28 mouse cellular contexts compared by ENCODE assay signal in the genomic region with DNA sequence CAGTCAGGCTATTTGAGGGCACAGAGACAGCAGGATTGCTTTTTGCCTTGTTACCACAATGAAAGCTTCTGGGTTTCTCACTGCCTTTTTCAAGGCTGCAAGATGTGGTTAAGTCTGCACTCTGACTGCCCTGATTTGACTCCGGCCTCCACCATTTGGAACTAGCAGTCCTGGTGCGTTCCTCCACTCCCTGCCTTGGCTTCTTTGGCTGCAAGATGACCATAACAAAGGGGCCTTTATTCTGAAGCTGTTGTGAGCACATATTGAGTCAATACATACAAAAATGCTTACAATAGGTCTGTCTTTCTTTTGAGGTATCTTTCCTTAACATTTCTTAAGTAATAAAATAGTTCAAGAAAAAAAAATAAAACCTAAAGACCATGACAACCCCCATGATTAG.
DNase-seq lines count a peak whose midpoint lies in the region; ATAC-seq lines count a peak whose summit lies in the region.
"Had no signal": no experiment of that assay in that cellular context is flagged by ENCODE, and none has a peak within 500 bp of the region (broad histone marks: within the 10 kb centered on the region; RNA-seq: fewer than 3 reads in every experiment).

No protein-coding gene starts in this region.

- no peaks in the 10 kb centered on the region for H3K36me3 ChIP-seq in embryonic facial prominence, embryonic 14.5 days (ENCODE audit: control insufficient read depth, insufficient read depth, low read length)
- no peaks in the 10 kb centered on the region for H3K36me3 ChIP-seq in limb, embryonic 12.5 days
- H3K36me3 ChIP-seq: forebrain, embryonic 12.5 days; G1E; hindbrain, embryonic 12.5 days; intestine, embryonic 15.5 days; liver, embryonic 15.5 days; neural tube, embryonic 12.5 days had no signal

- peak; percentile 37 for DNase-seq in embryo, embryonic 10.5 days (ENCODE audit: low spot score)
- DNase-seq in embryo, embryonic 9.5 days (ENCODE audit: extremely low spot score) = no peak
- peak; percentile 40 for DNase-seq in R1 (ENCODE audit: low read depth, low spot score)
- peak; percentile 17 for DNase-seq in embryonic facial prominence, embryonic 14.5 days (ENCODE audit: low spot score)
- no peak for DNase-seq in left cerebral cortex, adult 9 months (ENCODE audit: low spot score in 2 of 2)
- DNase-seq in frontal cortex, postnatal 14 days (ENCODE audit: low spot score in 2 of 2) = no peak
- DNase-seq in adrenal gland, postnatal 36 days = no peak
- DNase-seq: cerebellum, adult 2 months; cerebellum, postnatal 25 days; gastrocnemius, postnatal 36 days; heart, adult 18-20 months; heart, postnatal 36 days; kidney, adult 2 months; lung, embryonic 14.5 days; lung, postnatal 14 days had no signal

- peaks cover 20% of the 10 kb centered on the region; the same call in 1 of the 2 replicates for H3K4me1 ChIP-seq in embryonic facial prominence, embryonic 14.5 days (ENCODE audit: control insufficient read depth, insufficient read depth, low read length)
- H3K4me1 ChIP-seq in limb, embryonic 12.5 days (replicated peaks) = peaks cover 44% of the 10 kb centered on the region
- H3K4me1 ChIP-seq: forebrain, embryonic 12.5 days; intestine, embryonic 15.5 days; liver, embryonic 15.5 days had no signal

- 0 out of 2 replicates have a peak, but pooled peaks have one; percentile 12 for ATAC-seq in embryonic facial prominence, embryonic 14.5 days (ENCODE audit: low read depth)
- ATAC-seq in limb, embryonic 12.5 days (ENCODE audit: insufficient number of reproducible peaks, insufficient read depth, low FRiP score, low TSS enrichment, low read depth) = no peak
- ATAC-seq: hindbrain, postnatal 0 days; intestine, embryonic 15.5 days; midbrain, embryonic 16.5 days; Patski had no signal

- no peak overlapping the region for H3K4me2 ChIP-seq in embryonic facial prominence, embryonic 14.5 days (ENCODE audit: low read depth, low read length)
- no peak overlapping the region for H3K4me2 ChIP-seq in limb, embryonic 12.5 days
- H3K4me2 ChIP-seq: forebrain, embryonic 12.5 days; heart, embryonic 11.5 days; hindbrain, embryonic 12.5 days; intestine, embryonic 15.5 days; liver, embryonic 15.5 days; lung, embryonic 14.5 days; neural tube, embryonic 12.5 days had no signal

- no peak overlapping the region for H3K27ac ChIP-seq in embryonic facial prominence, embryonic 14.5 days (replicated peaks; ENCODE audit: low read depth, low read length)
- H3K27ac ChIP-seq in limb, embryonic 12.5 days = peak overlapping the region; percentile 47; the same call in 1 of the 2 replicates
- H3K27ac ChIP-seq: forebrain, embryonic 12.5 days; hindbrain, embryonic 12.5 days; hindbrain, postnatal 0 days; intestine, embryonic 15.5 days; kidney, postnatal 0 days; liver, embryonic 15.5 days; neural tube, embryonic 12.5 days had no signal

- H3K27me3 ChIP-seq in embryonic facial prominence, embryonic 14.5 days (replicated peaks; ENCODE audit: control insufficient read depth, insufficient read depth, low read length) = no peaks in the 10 kb centered on the region
- H3K27me3 ChIP-seq in limb, embryonic 12.5 days = no peaks in the 10 kb centered on the region
- H3K27me3 ChIP-seq: forebrain, embryonic 12.5 days; hindbrain, embryonic 12.5 days; intestine, embryonic 15.5 days; liver, embryonic 15.5 days; neural tube, embryonic 12.5 days; Patski had no signal

- H3K9me3 ChIP-seq in embryonic facial prominence, embryonic 14.5 days (ENCODE audit: control insufficient read depth, low read length) = no peaks in the 10 kb centered on the region
- no peaks in the 10 kb centered on the region for H3K9me3 ChIP-seq in limb, embryonic 12.5 days
- H3K9me3 ChIP-seq: forebrain, embryonic 12.5 days; G1E; hindbrain, embryonic 12.5 days; intestine, embryonic 15.5 days; liver, embryonic 15.5 days; neural tube, embryonic 12.5 days had no signal

- H3K9ac ChIP-seq in embryonic facial prominence, embryonic 14.5 days (ENCODE audit: low read depth, low read length) = no peak overlapping the region
- H3K9ac ChIP-seq in limb, embryonic 12.5 days (replicated peaks) = no peak overlapping the region
- H3K9ac ChIP-seq: forebrain, embryonic 12.5 days; hindbrain, embryonic 12.5 days; intestine, embryonic 15.5 days; liver, embryonic 15.5 days; lung, embryonic 14.5 days; neural tube, embryonic 12.5 days had no signal

- 54% methylated on average over 2 of the region's 2 CpGs for WGBS in embryonic facial prominence, embryonic 14.5 days
- 48% methylated on average over 2 of the region's 2 CpGs for WGBS in limb, embryonic 12.5 days

- no peak overlapping the region for H3K4me3 ChIP-seq in embryonic facial prominence, embryonic 14.5 days (ENCODE audit: low read depth, low read length)
- no peak overlapping the region for H3K4me3 ChIP-seq in limb, embryonic 12.5 days (replicated peaks)
- H3K4me3 ChIP-seq: forebrain, embryonic 12.5 days; hindbrain, embryonic 12.5 days; intestine, embryonic 15.5 days; liver, embryonic 15.5 days; myocyte; neural tube, embryonic 12.5 days had no signal

Comparison
In these comparisons a context has a peak if more than half of its experiments do, and no peak if none do; other contexts are left out.
1. DNase-seq: peak in embryo, embryonic 10.5 days (single experiment), R1 (single experiment) and embryonic facial prominence, embryonic 14.5 days (single experiment); none in embryo, embryonic 9.5 days (single experiment), left cerebral cortex, adult 9 months (0 of 2), frontal cortex, postnatal 14 days (0 of 2) and adrenal gland, postnatal 36 days (0 of 2).